Mouse (Mus musculus) myocyte (in vitro differentiated cells): ENCODE measurements around the gene Top2a.

Source experiments
- CEBPB ChIP-seq: IDR thresholded peaks from 2 replicates; pipeline ENCODE4 v1.6.1; 2011; ENCODE audit warnings: mild to moderate bottlenecking, moderate library complexity; ENCODE audit not compliant: poor library complexity, insufficient read depth, severe bottlenecking
- E2F4 ChIP-seq: IDR thresholded peaks from one replicate; pipeline ENCODE4 v1.6.1; 2011; ENCODE audit warnings: mild to moderate bottlenecking, control low read depth, moderate library complexity; ENCODE audit not compliant: insufficient read depth
- MAX ChIP-seq: IDR thresholded peaks from one replicate; pipeline ENCODE4 v1.6.1; 2011; ENCODE audit warnings: low read depth, mild to moderate bottlenecking, control low read depth
- MYOD1 ChIP-seq, 3 experiments: IDR thresholded peaks; one replicate each; pipeline ENCODE4 v1.6.1; 2011; ENCODE audit warnings: control low read depth in 2 of 3, low read depth in 2 of 3, mild to moderate bottlenecking in 2 of 3, moderate library complexity in 1 of 3; ENCODE audit not compliant: insufficient read length in 2 of 3, control insufficient read depth in 1 of 3
- MYOG ChIP-seq, 3 experiments: IDR thresholded peaks; one replicate each; pipeline ENCODE4 v1.6.1; 2011; ENCODE audit warnings: control low read depth in 2 of 3, low read depth in 2 of 3, mild to moderate bottlenecking in 2 of 3; ENCODE audit not compliant: insufficient read length in 2 of 3, control insufficient read depth in 1 of 3, insufficient read depth in 1 of 3
- POLR2A ChIP-seq: IDR thresholded peaks from one replicate; pipeline ENCODE4 v1.6.1; 2011; ENCODE audit warnings: low read depth, mild to moderate bottlenecking, control low read depth, moderate library complexity; ENCODE audit not compliant: insufficient read length
- POLR2AphosphoS2 ChIP-seq: IDR thresholded peaks from one replicate; pipeline ENCODE4 v1.6.1; 2011; ENCODE audit warnings: low read depth, control low read depth; ENCODE audit not compliant: insufficient read length
- SRF ChIP-seq: IDR thresholded peaks from one replicate; pipeline ENCODE4 v1.6.1; 2011; ENCODE audit warnings: low read depth; ENCODE audit not compliant: control insufficient read depth, insufficient read length
- TCF12 ChIP-seq: IDR thresholded peaks from one replicate; pipeline ENCODE4 v1.6.1; 2011; ENCODE audit warnings: mild to moderate bottlenecking, control low read depth; ENCODE audit not compliant: poor library complexity, insufficient read depth, severe bottlenecking
- TCF3 ChIP-seq: IDR thresholded peaks from one replicate; pipeline ENCODE4 v1.6.1; 2011; ENCODE audit warnings: low read depth, control low read depth; ENCODE audit not compliant: insufficient read length
- USF1 ChIP-seq: IDR thresholded peaks from one replicate; pipeline ENCODE4 v1.6.1; 2011; ENCODE audit warnings: low read depth, mild to moderate bottlenecking, control low read depth, moderate library complexity

GRCm38 (mm10) chr11:98956340-98956739, 67.6 kb downstream of the Top2a start:
- TF ChIP-seq POLR2A (no peak), MYOG (IDR thresholded peaks at IDR 0.05; ENCODE audit: control insufficient read depth in 1 of 3, insufficient read depth in 1 of 3, insufficient read length in 2 of 3, low read depth in 2 of 3) (no peak), POLR2AphosphoS2 (no peak), SRF (no peak), MAX (no peak), E2F4 (no peak), TCF12 (no peak), CEBPB (no peak), MYOD1 (IDR thresholded peaks at IDR 0.05; ENCODE audit: control insufficient read depth in 1 of 3, insufficient read length in 2 of 3, low read depth in 2 of 3) (no peak), USF1 (no peak), TCF3 (no peak)
